Mouse (Mus musculus): ENCODE data around the gene Slc35c1. TPM values are rescaled to one million over a fixed set of nuclear protein-coding genes. Genes with fewer than 3 reads are reported as not detected.
A peak's percentile ranks its signal among the peaks of the same experiment; 100 is the strongest.

The Slc35c1 gene
- total RNA-seq, 2 experiments from 2014 or later: 6.1 to 6.6 TPM

GRCm38 (mm10) chr2:92440432-92440831 lies 19.9 kb downstream of the Slc35c1 start:
- no peak for DNase-seq (ENCODE audit: low spot score)
- intact Hi-C loops (cut with DNase I): loop anchor here (1.0 kb wide), 1 partner anchor 61 kb away; no protein-coding TSS in a partner anchor

- intact Hi-C loops (cut with DNase I): loop anchor here (2.0 to 5.0 kb wide), 3 partner anchors 142 to 451 kb away; no protein-coding TSS in a partner anchor
- DNase-seq (ENCODE audit: low spot score): no peak
Observed at GRCm38 (mm10) chr2:92438567-92438966, 21.8 kb downstream of the Slc35c1 start.

- peak; percentile 58 for DNase-seq (ENCODE audit: low spot score)
- intact Hi-C loops (cut with DNase I): loop anchor here (2.0 to 5.0 kb wide), 3 partner anchors 141 to 451 kb away; no protein-coding TSS in a partner anchor
Observed at GRCm38 (mm10) chr2:92437875-92438274, 22.5 kb downstream of the Slc35c1 start.

GRCm38 (mm10) chr2:92437366-92437765 lies 23.0 kb downstream of the Slc35c1 start:
- intact Hi-C loops (cut with DNase I): loop anchor here (5.0 kb wide), 2 partner anchors 250 to 450 kb away; no protein-coding TSS in a partner anchor
- no peak for DNase-seq (ENCODE audit: low spot score)

- no peak for DNase-seq (ENCODE audit: low spot score)
- intact Hi-C loops (cut with DNase I): loop anchor here (5.0 kb wide), 2 partner anchors 248 to 448 kb away; no protein-coding TSS in a partner anchor
Observed at GRCm38 (mm10) chr2:92435023-92435422, 25.3 kb downstream of the Slc35c1 start.

- DNase-seq (ENCODE audit: low spot score): no peak
- intact Hi-C loops (cut with DNase I): no loop called here
Observed at GRCm38 (mm10) chr2:92434375-92434745, 26.0 kb downstream of the Slc35c1 start.

- peak; percentile 98 for DNase-seq (ENCODE audit: low spot score)
- intact Hi-C loops (cut with DNase I): no loop called here
Observed at GRCm38 (mm10) chr2:92433578-92434374, 26.6 kb downstream of the Slc35c1 start, which contains the start of gene Cry2. Gene Cry2, minus strand, starts transcription at chr2:92434043.

- peak; percentile 30 for DNase-seq (ENCODE audit: low spot score)
- intact Hi-C loops (cut with DNase I): no loop called here
Observed at GRCm38 (mm10) chr2:92432299-92433295, 27.7 kb downstream of the Slc35c1 start.

GRCm38 (mm10) chr2:92431611-92432179 lies 28.6 kb downstream of the Slc35c1 start:
- intact Hi-C loops (cut with DNase I): no loop called here
- DNase-seq (ENCODE audit: low spot score): no peak

- intact Hi-C loops (cut with DNase I): no loop called here
Observed at GRCm38 (mm10) chr2:92430723-92431541, 29.4 kb downstream of the Slc35c1 start.

GRCm38 (mm10) chr2:92430089-92430488 lies 30.2 kb downstream of the Slc35c1 start:
- no peak for DNase-seq (ENCODE audit: low spot score)
- intact Hi-C loops (cut with DNase I): no loop called here

More at GRCm38 (mm10) chr2:92430723-92431541, 29.4 kb downstream of the Slc35c1 start:
- peak; percentile 46 for DNase-seq (ENCODE audit: low spot score)

- peak; percentile 72 for DNase-seq (ENCODE audit: low spot score)
- intact Hi-C loops (cut with DNase I): no loop called here
Observed at GRCm38 (mm10) chr2:92427882-92428281, 32.5 kb downstream of the Slc35c1 start.

- intact Hi-C loops (cut with DNase I): no loop called here
Observed at GRCm38 (mm10) chr2:92426426-92426825, 33.9 kb downstream of the Slc35c1 start.

GRCm38 (mm10) chr2:92425366-92425765 lies 35.0 kb downstream of the Slc35c1 start:
- DNase-seq (ENCODE audit: low spot score): no peak
- intact Hi-C loops (cut with DNase I): no loop called here

More at GRCm38 (mm10) chr2:92426426-92426825, 33.9 kb downstream of the Slc35c1 start:
- DNase-seq (ENCODE audit: low spot score): peak; percentile 56

- peak; percentile 71 for DNase-seq (ENCODE audit: low spot score)
- intact Hi-C loops (cut with DNase I): loop anchor here (5.0 kb wide), 1 partner anchor 47 kb away; no protein-coding TSS in a partner anchor
Observed at GRCm38 (mm10) chr2:92424462-92425308, 35.7 kb downstream of the Slc35c1 start.

GRCm38 (mm10) chr2:92423702-92424461 lies 36.5 kb downstream of the Slc35c1 start:
- DNase-seq (ENCODE audit: low spot score): peak; percentile 94
- intact Hi-C loops (cut with DNase I): loop anchor here (2.0 to 5.0 kb wide), 2 partner anchors 47 to 239 kb away; no protein-coding TSS in a partner anchor

GRCm38 (mm10) chr2:92423156-92423555 lies 37.2 kb downstream of the Slc35c1 start:
- no peak for DNase-seq (ENCODE audit: low spot score)
- intact Hi-C loops (cut with DNase I): loop anchor here (2.0 to 5.0 kb wide), 2 partner anchors 46 to 238 kb away; no protein-coding TSS in a partner anchor
